Mouse (Mus musculus): ENCODE data around the gene Tuba8.

Gene Tuba8

DNA sequence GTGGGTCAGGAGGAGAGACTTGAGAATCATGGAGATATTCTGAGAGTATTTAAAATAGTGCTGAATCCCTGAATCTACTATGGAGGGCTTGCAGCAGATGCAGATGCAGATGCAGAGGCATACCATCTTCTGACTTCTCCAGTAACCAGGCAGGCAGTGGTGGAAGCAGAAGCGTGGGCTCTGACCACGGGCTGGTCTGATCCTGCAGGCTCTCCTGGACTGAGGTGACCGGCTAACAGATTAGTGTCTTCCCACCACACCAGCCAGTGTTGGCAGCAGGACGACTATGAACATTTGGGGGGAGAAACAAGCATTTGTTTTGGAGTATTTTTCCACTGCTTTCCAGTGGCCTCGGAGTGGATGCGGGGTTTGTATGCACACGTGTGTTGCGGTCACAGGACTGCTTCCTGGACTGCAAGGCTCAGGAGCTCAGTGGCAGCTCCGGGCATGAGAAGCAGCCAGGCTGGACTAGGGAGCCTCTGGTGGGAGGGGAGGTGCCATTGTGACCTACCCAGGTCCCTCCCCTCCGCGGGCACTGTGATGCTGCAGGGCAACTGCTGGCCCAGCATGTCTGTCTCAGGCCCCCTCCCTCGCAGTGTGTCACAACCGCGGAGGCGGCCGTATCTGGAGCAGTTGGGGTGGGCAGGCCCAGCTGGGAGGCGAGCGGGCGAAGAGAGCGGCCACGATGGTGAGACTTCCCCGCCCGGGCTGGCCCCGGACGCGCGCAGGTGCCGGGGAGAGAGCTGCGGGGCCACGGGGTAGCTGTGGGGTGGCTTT is at the start of gene Tuba8:
Gene Tuba8 (plus strand): TSS at position 548 of the 777 bp plus-strand sequence.
- in situ Hi-C loops (cut with MboI, MseI): no loop called here

DNA sequence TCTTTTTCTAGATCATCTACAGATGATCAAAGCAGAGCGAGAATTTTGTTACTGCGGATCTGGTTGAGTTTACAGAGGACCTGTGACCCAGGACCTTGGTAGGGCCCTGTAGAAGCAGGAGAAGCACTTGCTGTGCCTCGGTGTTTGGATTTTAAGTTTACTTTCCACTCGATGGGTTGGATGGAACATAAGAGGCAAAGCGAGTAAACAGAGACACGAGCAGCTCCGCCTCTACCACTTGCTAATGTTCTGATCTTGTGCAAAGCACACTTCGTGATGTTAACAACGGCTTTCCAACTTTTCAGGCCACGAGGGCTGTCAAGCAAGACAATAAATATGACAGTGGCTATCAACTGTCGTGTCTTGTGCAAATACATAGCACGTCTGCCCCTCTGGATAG is 47.9 kb upstream of the Tuba8 start:
- in situ Hi-C loops (cut with MboI, MseI): no loop called here

DNA sequence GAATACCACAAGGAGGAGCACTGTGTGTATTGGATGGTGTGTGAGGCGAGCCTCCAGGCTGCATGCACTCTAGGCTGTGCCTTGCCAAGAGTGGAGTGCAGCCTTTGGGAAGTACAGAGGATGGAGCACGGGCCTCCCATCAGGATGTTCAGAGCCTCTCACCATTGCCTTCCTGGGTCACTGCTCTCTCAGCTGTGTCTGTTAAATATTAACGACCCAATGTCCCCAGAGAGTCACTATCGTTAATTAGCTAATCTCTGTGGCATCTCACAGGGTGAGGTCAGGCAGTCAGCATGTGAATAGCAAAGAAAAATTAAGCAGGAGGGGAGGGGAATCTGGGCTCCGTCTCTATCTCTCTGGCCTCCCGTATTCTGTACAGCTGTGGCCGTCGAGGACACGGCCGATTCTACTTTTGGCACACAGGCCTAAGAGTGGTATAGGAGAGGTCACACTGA is 44.4 kb upstream of the Tuba8 start:
- in situ Hi-C loops (cut with MboI, MseI): no loop called here

DNA sequence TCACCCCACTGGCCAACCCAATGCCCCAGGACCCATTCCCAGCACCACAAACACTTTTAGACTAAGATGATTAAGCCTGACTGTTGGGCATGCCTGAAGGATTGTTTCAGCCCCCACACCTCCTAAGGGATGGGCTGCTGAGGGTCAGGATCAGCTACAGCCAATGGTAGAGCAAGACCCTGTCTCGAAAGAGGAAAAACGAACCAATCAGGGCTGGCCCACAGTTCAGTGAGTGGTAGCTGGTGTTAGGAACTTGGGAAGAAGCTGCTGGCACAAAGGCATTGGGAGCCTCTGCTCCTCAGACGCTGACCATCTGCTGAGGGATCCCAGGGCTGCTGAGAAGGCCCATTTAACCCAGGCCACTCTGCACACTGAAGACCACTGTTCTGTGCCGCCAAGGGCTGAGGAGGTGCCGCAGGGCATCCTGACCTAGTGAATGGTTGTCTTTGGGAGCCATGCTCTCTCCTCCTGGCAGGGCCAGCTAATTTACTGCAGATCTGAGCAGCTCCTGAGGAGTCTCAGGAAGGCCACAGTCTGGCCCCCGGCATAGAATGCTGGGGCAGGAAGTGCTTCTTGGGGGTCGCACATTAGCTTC is 43.0 kb upstream of the Tuba8 start:
- in situ Hi-C loops (cut with MboI, MseI): no loop called here

DNA sequence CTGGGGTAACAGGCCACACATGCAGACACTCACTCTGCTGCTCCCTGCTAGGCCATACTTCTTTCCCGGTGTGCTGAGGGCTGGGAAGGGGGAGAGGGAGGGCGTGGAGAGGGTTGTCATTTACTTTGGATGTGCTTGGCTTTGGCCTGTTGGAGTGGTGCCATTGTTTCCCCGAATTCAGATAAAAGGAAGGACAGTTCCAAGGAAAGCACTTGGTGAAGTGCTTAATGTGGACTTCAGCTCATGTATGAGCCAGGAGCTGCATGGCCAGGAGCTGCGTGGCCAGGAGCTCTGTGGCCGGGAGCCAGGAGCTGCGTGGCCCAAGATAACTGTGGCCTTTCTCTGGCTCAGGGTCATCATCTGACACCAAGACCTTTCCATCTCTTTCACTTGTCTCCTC is 39.4 kb upstream of the Tuba8 start:
- in situ Hi-C loops (cut with MboI, MseI): no loop called here

DNA sequence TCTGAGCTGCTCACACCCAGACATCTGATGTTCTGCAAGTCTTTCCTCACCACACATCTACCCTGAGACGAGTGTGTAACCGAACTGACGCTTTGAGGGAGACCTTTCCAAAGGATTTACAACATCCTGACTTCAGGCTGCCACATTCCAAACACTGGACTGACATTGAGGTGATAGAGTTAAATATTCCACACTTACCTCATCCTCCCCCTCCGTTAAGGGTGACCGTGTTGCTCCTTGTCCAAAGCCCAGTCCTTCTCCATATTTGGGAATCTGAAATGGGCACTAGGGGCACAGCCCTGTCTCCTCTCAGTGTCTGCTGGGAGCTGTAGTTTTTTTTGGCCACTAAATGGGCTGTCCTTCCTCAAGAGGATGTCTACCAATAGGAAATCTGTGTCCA is 37.0 kb upstream of the Tuba8 start:
- in situ Hi-C loops (cut with MboI, MseI): no loop called here

DNA sequence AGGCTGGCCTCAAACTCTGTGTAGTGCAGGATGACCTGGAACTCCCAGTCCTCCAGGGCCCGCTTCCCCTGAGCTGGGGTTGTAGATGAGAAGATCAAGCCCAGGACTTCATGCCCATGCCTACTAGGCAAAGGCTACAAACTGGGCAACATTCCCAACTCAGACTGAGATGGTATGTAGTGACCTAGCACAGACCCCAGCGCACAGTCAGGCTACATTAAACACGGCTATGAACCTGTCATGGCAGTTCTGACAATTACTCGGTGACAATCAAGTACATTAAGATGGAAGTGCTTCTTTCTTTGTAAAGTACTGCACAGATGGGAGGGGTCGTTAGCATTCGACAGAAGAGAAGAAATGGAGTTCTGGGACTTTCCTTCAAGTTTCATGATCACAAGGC is 35.7 kb upstream of the Tuba8 start:
- in situ Hi-C loops (cut with MboI, MseI): loop anchor here (5.0 kb wide), 1 partner anchor 202 kb away; no protein-coding TSS in a partner anchor

DNA sequence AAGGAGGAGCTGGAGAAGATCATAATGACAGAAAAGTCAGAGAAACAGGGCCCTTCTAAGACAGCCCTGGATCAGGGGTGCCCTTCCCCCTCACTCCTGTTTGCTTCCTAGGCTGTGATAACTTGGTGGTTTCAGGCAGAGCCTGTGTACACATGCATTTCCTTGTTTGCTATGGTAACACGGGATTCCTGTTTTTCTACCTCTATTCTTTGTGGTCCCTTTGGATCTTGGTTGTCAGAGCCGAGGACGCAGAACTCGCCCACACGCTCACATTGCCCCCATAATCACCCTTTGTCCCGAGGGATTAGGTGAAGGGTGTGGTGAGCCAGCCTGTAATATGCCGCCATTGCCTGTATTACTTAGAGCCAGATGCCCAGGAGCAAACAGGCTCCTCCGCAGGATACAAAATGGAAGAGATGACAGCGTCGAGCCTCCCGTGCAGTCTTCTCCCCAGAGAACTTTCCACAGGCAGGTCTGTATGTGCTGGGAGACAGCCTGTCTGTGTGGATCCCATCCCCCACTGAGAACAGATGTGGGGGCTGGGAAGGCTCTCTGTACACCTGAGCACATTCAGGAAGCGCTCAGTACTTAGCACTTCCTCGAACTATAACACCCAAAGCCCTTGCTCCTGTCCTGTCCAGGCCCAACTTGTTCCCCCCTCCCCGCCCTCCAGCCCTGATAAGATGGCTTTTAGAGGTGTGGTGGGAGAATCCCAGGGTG is 34.3 kb upstream of the Tuba8 start:
- in situ Hi-C loops (cut with MboI, MseI): loop anchor here (5.0 kb wide), 1 partner anchor 204 kb away; no protein-coding TSS in a partner anchor

DNA sequence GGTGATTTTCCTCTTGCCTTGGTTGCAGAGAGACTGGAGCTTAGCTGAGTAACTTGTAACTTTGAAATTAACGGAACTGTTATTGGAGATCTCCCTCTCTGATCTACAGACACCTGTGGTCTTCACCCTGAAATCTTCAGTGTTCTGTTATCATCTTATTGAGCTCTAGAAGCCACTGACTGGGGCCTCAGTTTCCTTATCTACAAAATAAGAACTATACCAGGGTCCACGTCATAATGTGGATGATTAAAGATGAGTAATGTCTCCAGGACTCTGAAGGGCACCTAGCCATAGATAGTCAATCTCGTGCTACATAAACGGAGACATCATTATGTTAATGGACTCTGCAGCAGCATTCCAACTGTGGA is 33.8 kb upstream of the Tuba8 start:
- in situ Hi-C loops (cut with MboI, MseI): loop anchor here (5.0 kb wide), 1 partner anchor 204 kb away; no protein-coding TSS in a partner anchor

DNA sequence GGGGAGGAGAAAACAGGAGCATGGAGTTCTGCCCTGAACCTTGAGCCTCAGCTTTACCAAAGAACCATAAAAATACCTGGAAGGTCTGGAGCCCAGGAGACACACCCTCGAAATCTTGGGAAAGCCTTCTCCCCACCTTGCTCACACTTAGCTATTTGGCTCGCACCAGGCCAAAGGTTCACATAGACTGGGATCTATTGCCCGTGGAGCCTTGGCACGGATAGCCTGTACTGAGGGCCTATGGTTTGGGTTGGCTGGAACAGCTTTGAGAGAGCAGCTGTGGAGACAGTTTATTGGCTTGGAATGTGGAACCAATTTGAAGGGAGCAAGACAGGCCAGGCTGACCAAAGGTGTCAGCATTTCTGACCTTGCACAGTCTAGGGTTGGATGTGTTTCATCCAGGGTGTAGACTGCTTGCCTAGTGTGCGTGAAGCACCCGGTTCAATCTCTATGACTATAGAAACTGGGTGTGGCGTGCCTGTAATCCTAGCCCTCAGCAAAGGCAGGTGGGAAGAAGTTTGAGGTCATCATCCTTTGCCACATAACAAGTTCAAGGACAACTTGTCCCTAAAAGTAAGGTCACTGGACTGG is 33.3 kb upstream of the Tuba8 start:
- in situ Hi-C loops (cut with MboI, MseI): loop anchor here (5.0 kb wide), 1 partner anchor 205 kb away; no protein-coding TSS in a partner anchor

DNA sequence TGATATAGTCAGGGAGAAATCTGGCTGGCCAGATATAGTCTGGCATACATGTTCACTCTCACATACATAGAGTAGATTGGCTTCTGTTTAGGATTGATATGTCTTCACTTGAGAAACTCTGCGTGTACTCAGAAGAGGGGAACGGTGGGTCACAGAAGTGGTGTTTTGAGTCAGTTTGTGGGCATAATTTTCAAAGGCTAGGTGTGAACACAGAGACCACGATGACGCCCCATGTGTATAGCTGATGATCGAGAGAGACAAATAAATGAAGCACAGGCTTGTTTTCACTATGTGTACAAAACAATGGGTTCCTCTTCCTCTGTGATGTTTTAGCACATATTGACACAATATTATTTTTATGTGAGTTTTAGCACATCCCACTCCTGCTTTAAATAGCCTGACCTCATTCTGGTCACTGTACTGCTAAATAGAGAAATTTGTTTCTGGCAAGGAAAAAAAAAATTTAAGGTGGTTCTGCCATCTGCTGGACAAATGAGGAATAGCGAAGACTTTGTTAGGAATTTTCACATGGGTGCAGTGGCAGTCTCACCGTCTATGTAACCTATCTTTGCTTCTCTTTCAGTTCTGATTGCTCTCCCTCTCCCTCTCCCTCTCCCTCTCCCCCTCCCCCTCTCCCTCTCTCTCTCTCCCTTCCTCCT is 31.7 kb upstream of the Tuba8 start:
- in situ Hi-C loops (cut with MboI, MseI): loop anchor here (5.0 kb wide), 1 partner anchor 207 kb away; no protein-coding TSS in a partner anchor

DNA sequence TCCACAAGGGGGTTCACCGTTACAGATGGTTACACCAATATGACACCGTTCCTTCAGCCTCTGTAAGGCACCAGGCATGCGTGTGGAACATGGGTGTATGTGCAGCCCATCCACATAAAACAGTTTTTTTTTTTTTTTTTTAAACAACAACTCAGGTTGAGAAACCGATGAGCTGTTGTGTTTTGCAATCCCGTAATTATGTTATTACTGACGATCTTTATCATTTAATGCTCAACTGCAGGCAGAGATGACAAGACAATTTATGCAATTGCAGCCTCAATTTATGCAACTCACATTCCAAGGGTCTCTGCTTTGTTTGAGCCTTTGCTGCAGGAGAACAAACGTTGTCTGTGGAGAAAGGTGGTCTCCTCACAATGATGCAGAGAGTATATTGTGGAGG is 30.6 kb upstream of the Tuba8 start:
- in situ Hi-C loops (cut with MboI, MseI): loop anchor here (5.0 to 10.0 kb wide), 3 partner anchors 155 to 355 kb away; no protein-coding TSS in a partner anchor

DNA sequence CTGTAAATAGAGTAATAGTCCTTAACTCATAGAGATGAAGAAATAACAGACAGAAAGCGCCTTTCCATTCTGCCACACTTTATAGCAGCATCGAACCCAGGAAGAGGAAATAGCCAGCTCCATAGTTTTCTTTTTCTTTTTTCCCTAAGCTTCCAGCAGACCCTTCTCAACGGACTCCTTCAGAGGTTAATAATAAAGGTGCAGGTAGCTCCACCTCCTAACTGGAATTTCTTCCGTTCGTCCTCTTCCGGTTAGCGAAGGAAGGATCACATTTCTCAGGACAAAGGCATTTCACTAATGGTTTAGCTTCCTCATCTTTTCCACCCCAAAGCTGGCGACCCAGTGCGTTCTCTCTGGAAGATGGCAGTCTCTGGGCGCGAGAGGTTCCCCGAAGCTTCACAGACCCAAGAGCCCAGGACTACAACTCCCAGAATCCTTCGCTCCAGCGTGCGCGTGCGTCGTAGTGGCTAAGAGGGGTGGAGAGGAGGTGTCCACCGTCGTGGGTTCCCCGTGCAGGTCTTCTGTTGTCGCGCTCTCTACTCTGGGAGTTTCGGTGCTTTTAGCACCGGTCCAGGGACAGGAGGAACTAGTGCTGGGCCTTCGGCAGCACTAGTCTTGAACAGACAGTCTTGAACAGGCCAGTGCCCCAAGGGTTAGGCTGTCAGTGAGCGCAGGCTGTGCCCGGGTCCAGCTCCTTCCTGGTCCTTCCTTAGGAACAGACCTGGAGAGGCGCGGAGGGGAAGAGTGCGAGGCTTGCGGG is 26.9 kb upstream of the Tuba8 start, which contains the start of gene Pex26:
Gene Pex26 (plus strand): TSS at position 254 of the 760 bp plus-strand sequence.
- in situ Hi-C loops (cut with MboI, MseI): loop anchor here (10.0 kb wide), 2 partner anchors 151 to 351 kb away; no protein-coding TSS in a partner anchor

DNA sequence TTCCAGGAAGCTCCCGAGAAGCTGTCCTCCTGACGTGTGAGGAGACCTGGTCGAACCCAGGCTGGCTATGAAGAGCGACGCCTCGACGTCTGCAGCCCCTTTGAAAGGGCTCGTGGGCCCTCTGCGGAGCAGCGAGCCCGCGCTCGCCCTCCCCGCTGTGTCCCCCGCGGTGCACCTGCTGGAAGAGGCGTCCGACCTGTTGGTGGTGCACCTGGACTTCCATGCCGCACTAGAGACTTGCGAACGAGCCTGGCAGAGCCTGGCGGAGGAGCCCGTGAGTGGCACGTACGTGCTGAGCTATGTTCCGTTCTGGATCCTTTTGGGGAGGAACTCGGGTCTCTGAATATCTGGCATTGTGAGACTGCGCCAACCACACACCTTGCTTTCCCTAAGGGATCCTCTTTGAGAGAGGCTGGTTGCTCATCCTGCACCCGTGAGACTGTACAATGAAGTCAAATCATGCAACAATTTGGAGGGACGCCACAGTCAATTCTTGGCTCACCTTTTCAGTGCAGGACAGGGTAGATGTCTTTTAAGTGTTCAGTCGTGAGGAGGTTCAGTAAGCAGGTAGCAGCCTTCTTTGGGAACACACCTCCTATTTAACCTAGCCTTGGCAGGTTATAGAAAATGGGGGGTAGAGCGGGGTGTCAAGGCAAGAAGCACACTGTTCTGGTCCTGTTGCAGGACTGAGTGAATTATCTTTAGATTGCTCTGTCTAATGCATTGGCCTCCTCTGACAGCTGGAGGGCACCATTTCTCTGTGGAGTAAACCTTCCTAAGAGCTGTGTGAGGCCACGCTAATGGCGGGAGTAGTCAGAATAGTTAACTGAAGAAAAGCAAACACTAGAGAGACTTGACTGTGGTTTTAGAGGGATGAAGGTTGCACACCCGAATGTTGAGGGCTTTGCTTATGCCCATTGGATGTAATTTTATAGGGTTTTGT is 26.0 kb upstream of the Tuba8 start:
- in situ Hi-C loops (cut with MboI, MseI): loop anchor here (5.0 to 10.0 kb wide), 3 partner anchors 78 to 350 kb away; no protein-coding TSS in a partner anchor

DNA sequence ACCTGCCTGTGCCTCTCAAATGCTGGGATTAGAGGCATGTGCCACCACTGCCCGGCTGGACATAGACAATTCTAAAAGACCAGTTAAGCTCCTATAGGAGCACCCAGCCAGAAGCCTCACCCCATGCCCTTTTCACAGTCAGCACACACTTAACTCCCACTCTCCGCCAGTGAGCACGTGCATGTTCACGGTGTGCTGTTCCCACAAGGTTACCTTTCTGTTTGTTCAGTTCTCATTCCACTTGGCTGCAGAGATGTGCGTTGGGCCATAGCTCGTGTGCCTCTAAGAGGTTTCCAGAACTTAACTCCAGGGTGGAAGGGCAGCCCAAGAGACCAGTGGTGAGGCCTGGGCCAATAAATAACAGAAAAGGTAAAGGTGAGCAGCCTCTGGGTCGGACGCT is 25.3 kb upstream of the Tuba8 start:
- in situ Hi-C loops (cut with MboI, MseI): loop anchor here (5.0 to 10.0 kb wide), 3 partner anchors 77 to 350 kb away; no protein-coding TSS in a partner anchor

DNA sequence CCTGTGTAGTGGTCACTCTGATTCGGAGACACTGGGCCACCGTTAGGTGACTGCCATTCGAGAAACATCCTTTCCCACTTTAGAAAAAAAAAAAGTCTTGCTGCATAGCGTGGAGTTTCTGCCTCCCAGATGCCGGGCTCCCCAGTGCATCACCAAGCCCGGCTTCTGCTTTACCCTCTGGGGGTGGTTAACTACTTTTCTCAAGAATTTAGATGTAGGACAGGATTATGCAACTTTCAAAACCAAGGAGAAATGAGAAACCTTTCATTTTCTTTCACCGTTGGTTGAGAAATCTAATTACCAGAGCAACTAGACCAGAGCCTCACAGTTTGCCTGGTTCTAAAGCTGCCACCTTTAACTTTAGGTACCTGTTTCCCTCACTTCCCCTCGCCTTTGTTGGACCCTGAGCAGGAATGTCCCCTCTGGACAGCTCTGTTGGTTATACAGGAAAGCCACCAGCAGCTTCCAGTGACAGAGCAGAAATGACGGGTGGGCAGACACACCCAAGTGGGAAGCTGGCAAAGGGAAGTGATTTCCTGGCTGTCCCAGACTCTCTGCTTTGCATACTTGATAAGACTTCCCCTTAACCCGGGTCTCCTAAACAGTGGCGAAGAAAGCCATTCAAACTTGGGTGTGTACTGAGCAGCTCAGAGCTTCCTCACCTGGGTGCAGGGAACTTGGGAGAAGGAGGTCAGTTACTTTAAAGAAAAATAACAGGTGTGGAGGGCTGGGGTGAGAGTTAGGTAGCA is 19.1 kb upstream of the Tuba8 start:
- in situ Hi-C loops (cut with MboI, MseI): no loop called here

DNA sequence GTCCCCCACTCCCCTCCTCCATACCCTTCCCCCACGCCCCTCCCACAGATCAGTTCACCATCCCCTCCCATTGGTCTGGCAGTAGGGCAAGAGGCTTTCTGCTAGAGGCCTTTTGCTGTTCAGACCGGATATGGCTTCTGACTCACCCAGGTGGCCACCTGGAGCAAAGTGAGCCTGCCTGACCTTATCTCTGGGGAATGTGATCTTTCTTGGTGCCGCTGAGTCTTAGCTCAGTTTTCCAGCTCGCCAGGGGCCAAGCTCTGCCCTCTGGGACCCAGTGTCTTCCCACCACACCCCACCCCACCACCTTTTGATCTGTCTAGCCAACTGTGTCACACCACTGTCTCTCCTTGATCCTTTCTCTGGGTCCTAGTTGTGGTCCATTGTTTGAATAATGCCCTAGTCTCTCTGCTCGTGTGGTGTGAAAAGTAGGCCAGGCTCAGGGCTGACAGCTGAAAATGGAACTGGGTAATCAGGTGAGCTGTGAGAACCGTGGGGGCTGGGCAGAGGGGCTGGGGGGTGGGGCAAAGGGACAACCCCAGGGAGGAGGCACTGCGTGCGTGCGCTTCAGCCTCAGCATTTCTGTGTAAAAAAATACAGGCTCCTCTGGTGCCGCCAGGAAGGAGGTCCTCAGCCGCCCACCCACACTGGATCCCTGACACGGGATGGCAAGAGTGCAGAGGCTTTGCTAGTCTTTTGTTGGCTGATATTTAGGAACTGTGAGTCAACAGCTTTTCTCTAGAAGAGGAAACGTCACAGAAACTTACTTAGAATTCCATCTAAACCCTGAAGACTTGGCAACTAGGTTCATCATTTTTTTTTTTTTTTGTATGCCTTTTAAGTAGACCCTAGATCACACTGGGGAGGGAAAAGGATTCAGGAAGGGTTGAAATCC is 16.2 kb upstream of the Tuba8 start:
- in situ Hi-C loops (cut with MboI, MseI): no loop called here

Measured in T-helper 1 cell (primary cell).